Mouse (Mus musculus) adrenal gland, adult 8-10 months (tissue): ENCODE data around the gene Trpm3. TPM values are rescaled to one million over a fixed set of nuclear protein-coding genes. Genes with fewer than 3 reads are reported as not detected.

ENCODE experiments used
- DNase-seq: peaks from one replicate; pipeline ENCODE4 v3.0.0; 2022
- total RNA-seq, 4 experiments: library from RNA; stranded (reverse); gene quantifications; 2 replicates each; pipeline ENCODE4 v1.2.4; 2022

Trpm3 gene
- 1 to 10 TPM in 3 of 4 experiments, under 1 TPM in 1; 0.81 to 2.5 (median 1.6) TPM for total RNA-seq

GRCm38 (mm10) chr19:22138590-22139421 lies at the start of gene Trpm3:
Gene Trpm3, plus strand, starts transcription at chr19:22139046.
- DNase-seq: peak; percentile 17

- DNase-seq: no peak
Observed at GRCm38 (mm10) chr19:22100582-22100981, 38.3 kb upstream of the Trpm3 start.

GRCm38 (mm10) chr19:22103865-22104264 lies 35.0 kb upstream of the Trpm3 start:
- DNase-seq: no peak

- no peak for DNase-seq
Observed at GRCm38 (mm10) chr19:22104848-22105484, 33.9 kb upstream of the Trpm3 start.

- no peak for DNase-seq
Observed at GRCm38 (mm10) chr19:22105648-22106047, 33.2 kb upstream of the Trpm3 start.

GRCm38 (mm10) chr19:22108893-22109463 lies 29.9 kb upstream of the Trpm3 start:
- no peak for DNase-seq

- DNase-seq: no peak
Observed at GRCm38 (mm10) chr19:22120976-22121375, 17.9 kb upstream of the Trpm3 start.

GRCm38 (mm10) chr19:22121631-22122030 lies 17.2 kb upstream of the Trpm3 start:
- DNase-seq: no peak

GRCm38 (mm10) chr19:22132626-22133025 lies 6.2 kb upstream of the Trpm3 start:
- DNase-seq: no peak

GRCm38 (mm10) chr19:22178549-22178948 lies 39.7 kb downstream of the Trpm3 start:
- no peak for DNase-seq

- DNase-seq: no peak
Observed at GRCm38 (mm10) chr19:22179017-22179416, 40.2 kb downstream of the Trpm3 start.

GRCm38 (mm10) chr19:22180136-22180535 lies 41.3 kb downstream of the Trpm3 start:
- DNase-seq: no peak

GRCm38 (mm10) chr19:22189716-22190115 lies 50.9 kb downstream of the Trpm3 start:
- no peak for DNase-seq

GRCm38 (mm10) chr19:22222520-22222919 lies 83.7 kb downstream of the Trpm3 start:
- no peak for DNase-seq

- DNase-seq: no peak
Observed at GRCm38 (mm10) chr19:22234187-22234586, 95.3 kb downstream of the Trpm3 start.

- DNase-seq: no peak
Observed at GRCm38 (mm10) chr19:22249076-22249475, 110.2 kb downstream of the Trpm3 start.

GRCm38 (mm10) chr19:22272916-22273315 lies 134.1 kb downstream of the Trpm3 start:
- no peak for DNase-seq

GRCm38 (mm10) chr19:22284651-22285050 lies 145.8 kb downstream of the Trpm3 start:
- DNase-seq: no peak

- no peak for DNase-seq
Observed at GRCm38 (mm10) chr19:22292671-22293070, 153.8 kb downstream of the Trpm3 start.

- DNase-seq: no peak
Observed at GRCm38 (mm10) chr19:22300906-22301305, 162.1 kb downstream of the Trpm3 start.

- no peak for DNase-seq
Observed at GRCm38 (mm10) chr19:22303021-22303951, 164.4 kb downstream of the Trpm3 start.

GRCm38 (mm10) chr19:22303952-22304655 lies 165.3 kb downstream of the Trpm3 start:
- DNase-seq: peak; percentile 35
